Mouse (Mus musculus) gastrocnemius, postnatal 14 days (tissue): ENCODE measurements around the gene Fntb. TPM values are rescaled to one million over a fixed set of nuclear protein-coding genes. Genes with fewer than 3 reads are reported as not detected.
"Not testable (repeated sequence)": the region's sequence is repeated elsewhere in the genome, so short reads cannot be mapped to it uniquely, and the experiment has no call there.

Source experiments
- DNase-seq: peaks from one replicate; pipeline ENCODE4 v3.0.0; 2021; ENCODE audit warnings: mixed read lengths
- intact Hi-C: fragments of 180-260 bp; cut with DNase I; formaldehyde crosslinking; loops from one replicate; pipeline ENCODE4 v1.15.1; 2025; ENCODE audit warnings: low total_unique reads
- total RNA-seq, 2 experiments: library from RNA; stranded (reverse); gene quantifications; 2 replicates each; pipeline ENCODE4 v1.2.3; 2021

Fntb gene
- total RNA-seq, 2 experiments from 2014 or later: 16.1 to 20.0 TPM

- DNase-seq: peak; percentile 26
- intact Hi-C loops: no loop called here
These were observed 56.7 kb downstream of the Fntb start for GRCm38 (mm10) chr12:76822002-76822650.

- intact Hi-C loops: no loop called here
- no peak for DNase-seq
These were observed 57.3 kb downstream of the Fntb start, which contains the start of gene Rab15 for GRCm38 (mm10) chr12:76822651-76823041. Gene Rab15 (minus strand): TSS chr12:76822908.

- intact Hi-C loops: no loop called here
- DNase-seq: no peak
These were observed 59.9 kb downstream of the Fntb start for GRCm38 (mm10) chr12:76825283-76825682.

GRCm38 (mm10) chr12:76832704-76833103, 67.3 kb downstream of the Fntb start:
- DNase-seq: no peak
- intact Hi-C loops: no loop called here

- intact Hi-C loops: no loop called here
- DNase-seq: peak; percentile 99
These were observed 71.9 kb downstream of the Fntb start for GRCm38 (mm10) chr12:76837101-76837843.

GRCm38 (mm10) chr12:76837844-76838650, 72.7 kb downstream of the Fntb start:
- intact Hi-C loops: no loop called here
- no peak for DNase-seq

- intact Hi-C loops: no loop called here
- DNase-seq: no peak
These were observed 73.9 kb downstream of the Fntb start for GRCm38 (mm10) chr12:76839298-76839697.

- intact Hi-C loops: loop anchor here (5.0 kb wide), 1 partner anchor 37 kb away; no protein-coding TSS in a partner anchor
- DNase-seq: no peak
These were observed 74.7 kb downstream of the Fntb start for GRCm38 (mm10) chr12:76840081-76840480.

- intact Hi-C loops: loop anchor here (5.0 kb wide), 1 partner anchor 33 kb away; no protein-coding TSS in a partner anchor
- no peak for DNase-seq
These were observed 79.1 kb downstream of the Fntb start for GRCm38 (mm10) chr12:76844346-76845061.

GRCm38 (mm10) chr12:76852419-76852818, 87.0 kb downstream of the Fntb start:
- intact Hi-C loops: no loop called here
- DNase-seq: no peak

- DNase-seq: no peak
- intact Hi-C loops: no loop called here
These were observed 88.2 kb downstream of the Fntb start for GRCm38 (mm10) chr12:76853378-76854142.

GRCm38 (mm10) chr12:76857087-76857486, 91.7 kb downstream of the Fntb start:
- no peak for DNase-seq
- intact Hi-C loops: no loop called here

- intact Hi-C loops, DNase-seq: not testable (repeated sequence)
These were observed 93.4 kb downstream of the Fntb start for GRCm38 (mm10) chr12:76858788-76859187.

- DNase-seq: no peak
- intact Hi-C loops: no loop called here
These were observed 98.3 kb downstream of the Fntb start for GRCm38 (mm10) chr12:76863651-76864050.

- DNase-seq: no peak
- intact Hi-C loops: no loop called here
These were observed 99.9 kb downstream of the Fntb start for GRCm38 (mm10) chr12:76865266-76865665.

GRCm38 (mm10) chr12:76867586-76868280, 102.3 kb downstream of the Fntb start:
- intact Hi-C loops: no loop called here
- DNase-seq: no peak

GRCm38 (mm10) chr12:76868463-76869198, 103.2 kb downstream of the Fntb start:
- DNase-seq: no peak
- intact Hi-C loops: no loop called here

- DNase-seq: no peak
- intact Hi-C loops: no loop called here
These were observed 104.2 kb downstream of the Fntb start for GRCm38 (mm10) chr12:76869561-76869960.
